Mouse (Mus musculus): ENCODE results near the gene Hgfac. TPM values are rescaled to one million over a fixed set of nuclear protein-coding genes. Genes with fewer than 3 reads are reported as not detected.

Hgfac gene
- polyA plus RNA-seq (2012; rRNA removed; ENCODE audit: low replicate concordance), result 1.6 and 3.2 TPM in 2 replicates

DNA sequence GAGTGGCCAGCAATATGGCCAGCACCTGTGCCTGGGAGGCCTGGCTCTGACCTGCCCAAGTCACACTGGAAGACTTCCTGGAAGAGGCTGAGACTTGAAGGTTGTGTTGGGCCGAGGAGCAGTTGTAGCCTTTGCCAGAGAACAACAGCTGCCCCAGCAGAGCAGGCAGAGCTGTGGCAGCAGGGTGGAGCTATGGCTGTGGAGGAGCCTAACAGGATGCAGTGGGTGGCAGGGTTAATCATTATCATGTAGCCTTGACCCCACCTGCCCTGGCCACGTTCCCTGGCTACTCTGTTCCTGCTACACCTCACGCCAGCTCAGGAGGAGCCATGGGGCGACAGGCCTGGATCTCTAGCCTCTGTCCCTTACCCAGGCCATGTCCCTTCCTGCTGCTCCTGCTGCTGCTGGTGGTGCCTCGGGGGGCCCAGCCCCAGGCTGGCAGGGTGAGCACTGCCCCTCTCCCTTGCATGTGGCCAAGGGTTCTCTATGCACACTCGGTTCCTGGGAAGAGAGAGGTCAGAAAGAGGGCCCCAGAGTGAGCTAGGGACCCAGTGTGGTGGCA is at the start of gene Hgfac:
TSS of gene Hgfac (plus strand) at position 242 of the 562 bp plus-strand sequence.

DNA sequence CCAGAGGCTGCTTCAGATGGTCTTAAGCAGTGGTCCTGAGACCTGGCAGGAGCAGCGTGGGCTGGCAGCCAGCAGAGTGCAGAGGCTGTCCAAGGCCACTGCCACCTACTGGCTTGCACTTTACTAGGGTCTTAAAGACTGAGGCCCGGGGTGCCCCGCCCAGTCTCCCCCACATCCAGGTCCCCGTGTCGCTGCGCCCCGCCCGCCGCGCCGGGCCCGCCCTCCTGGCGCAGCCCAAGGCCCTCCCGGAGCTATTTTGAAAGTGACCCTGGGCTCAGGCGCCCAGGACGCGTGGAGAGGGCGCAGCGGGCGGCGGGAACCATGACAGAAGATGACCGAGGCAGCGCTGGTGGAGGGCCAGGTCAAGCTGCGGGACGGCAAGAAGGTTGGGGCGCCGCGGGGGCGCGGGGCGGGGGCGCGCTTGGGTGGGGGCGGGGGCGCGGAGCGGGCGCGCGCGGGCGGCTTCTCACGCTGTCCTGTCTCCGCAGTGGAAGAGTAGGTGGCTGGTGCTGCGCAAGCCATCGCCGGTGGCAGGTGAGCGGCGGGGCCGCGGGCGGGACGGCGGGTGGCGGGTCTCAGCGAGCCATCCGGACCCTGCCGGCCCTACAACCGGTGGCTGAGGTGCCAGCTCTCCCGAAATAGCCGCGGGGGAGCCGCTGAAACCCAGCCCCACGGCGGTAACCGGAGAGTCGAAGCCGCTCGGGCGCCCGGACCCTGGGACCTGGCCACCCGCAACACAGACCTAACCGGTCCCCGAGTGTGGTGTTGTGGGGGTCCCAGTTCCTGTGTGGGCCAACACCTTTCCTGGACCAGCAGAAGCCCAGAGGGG is 15.5 kb downstream of the Hgfac start, which contains the start of gene Dok7:
TSS of gene Dok7 (plus strand) at position 163 of the 829 bp plus-strand sequence.

Other genes with a start within 250 kb of the Hgfac start
- 2.1 and 3.0 TPM in 2 replicates for gene Msantd1, start 133.5 kb upstream of the Hgfac start, polyA plus RNA-seq (2012; rRNA removed; ENCODE audit: low replicate concordance)
- gene Rgs12, start 92.1 kb upstream of the Hgfac start, polyA plus RNA-seq (2012; rRNA removed; ENCODE audit: low replicate concordance), result 19.8 and 23.0 TPM in 2 replicates
- gene Dok7, start 15.3 kb downstream of the Hgfac start, polyA plus RNA-seq (2012; rRNA removed; ENCODE audit: low replicate concordance), result 0.42 and 3.2 TPM in 2 replicates
- gene Lrpap1, start 64.3 kb downstream of the Hgfac start, polyA plus RNA-seq (2012; rRNA removed; ENCODE audit: low replicate concordance), result 29.4 and 36.5 TPM in 2 replicates
- 0.44 and 0.47 TPM in 2 replicates for gene Adra2c, start 236.8 kb downstream of the Hgfac start, polyA plus RNA-seq (2012; rRNA removed; ENCODE audit: low replicate concordance)